Mouse (Mus musculus) ovary, adult 10 weeks (tissue): Measurements from ENCODE around the gene Gm5725. TPM values are rescaled to one million over a fixed set of nuclear protein-coding genes. Genes with fewer than 3 reads are reported as not detected.

Experiments
- polyA plus RNA-seq: library from polyadenylated mRNA; stranded (reverse); fragments of 350-450 nt; fragmentation: Illumina TruSeq; extraction: RNeasy Lipid Tissue Mini Kit (QIAGEN cat#74804); gene quantifications from one replicate; pipeline ENCODE4 v1.2.3, GENCODE M21; 2014

Gene Gm5725
- polyA plus RNA-seq = not detected

DNA sequence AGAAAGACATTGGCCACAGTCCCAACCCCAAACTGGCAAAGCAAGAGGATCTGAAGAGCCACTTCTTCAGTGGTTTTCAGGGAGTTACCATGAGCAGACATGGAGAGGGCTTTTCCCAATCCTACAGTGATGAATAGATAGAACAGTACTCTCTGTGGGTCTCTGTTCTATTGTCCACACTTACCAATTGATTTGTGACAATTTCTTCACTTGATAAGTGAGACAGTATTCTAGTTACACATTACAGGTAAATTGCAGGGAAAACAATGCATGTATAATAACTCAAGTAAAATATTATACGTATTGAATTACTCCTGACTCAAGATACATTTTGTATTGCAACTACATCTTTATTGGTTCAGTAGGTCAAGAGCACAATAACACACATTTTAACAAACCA lies at the start of gene Gm5725:
Gm5725 (minus strand) TSS at position 101 of the 400 bp plus-strand sequence.

GRCm38 (mm10) chr7:21832051-21832450 lies 12.0 kb downstream of the Gm5725 start, which contains the start of gene Vmn1r135:
TSS of gene Vmn1r135 (plus strand) at chr7:21832351.

GRCm38 (mm10) chr7:21796628-21797027 lies 47.4 kb downstream of the Gm5725 start, which contains the start of gene Gm4177:
TSS of gene Gm4177 (minus strand) at chr7:21796728.

Other genes with a start within 250 kb of the Gm5725 start
- gene Vmn1r132, start 230.2 kb downstream of the Gm5725 start, polyA plus RNA-seq = not detected
- not detected for gene Gm4175, start 82.8 kb downstream of the Gm5725 start, polyA plus RNA-seq
- gene Gm4177, start 47.5 kb downstream of the Gm5725 start, polyA plus RNA-seq = not detected
- gene Vmn1r135, start 11.9 kb downstream of the Gm5725 start, polyA plus RNA-seq = not detected
- not detected for gene Gm5891, start 77.0 kb upstream of the Gm5725 start, polyA plus RNA-seq
- not detected for gene Vmn1r137, start 150.3 kb upstream of the Gm5725 start, polyA plus RNA-seq
- gene Vmn1r138, start 184.6 kb upstream of the Gm5725 start, polyA plus RNA-seq = not detected
- gene Gm6176, start 212.0 kb upstream of the Gm5725 start, polyA plus RNA-seq = not detected
- gene Vmn1r139, start 224.8 kb upstream of the Gm5725 start, polyA plus RNA-seq = 6.0 TPM